Mouse (Mus musculus): ENCODE results near the gene Calm4. TPM values are rescaled to one million over a fixed set of nuclear protein-coding genes. Genes with fewer than 3 reads are reported as not detected.
"Not testable (repeated sequence)": the region's sequence is repeated elsewhere in the genome, so short reads cannot be mapped to it uniquely, and the experiment has no call there.

Calm4 gene
- polyA plus RNA-seq (2015; fragmentation: Nextera tagmentation; extraction: Ambion mirVana): 1.4 and 1.9 TPM in 2 replicates

GRCm38 (mm10) chr13:3837312-3837807 is at the start of gene Calm4:
Calm4 (plus strand) TSS chr13:3837757.
- not testable (repeated sequence) for DNase-seq (ENCODE audit: low spot score)

- DNase-seq (ENCODE audit: low spot score): no peak
Measured at GRCm38 (mm10) chr13:3788588-3788987, 49.0 kb upstream of the Calm4 start.

- DNase-seq (ENCODE audit: low spot score): no peak
Measured at GRCm38 (mm10) chr13:3789531-3789930, 48.0 kb upstream of the Calm4 start.

DNA sequence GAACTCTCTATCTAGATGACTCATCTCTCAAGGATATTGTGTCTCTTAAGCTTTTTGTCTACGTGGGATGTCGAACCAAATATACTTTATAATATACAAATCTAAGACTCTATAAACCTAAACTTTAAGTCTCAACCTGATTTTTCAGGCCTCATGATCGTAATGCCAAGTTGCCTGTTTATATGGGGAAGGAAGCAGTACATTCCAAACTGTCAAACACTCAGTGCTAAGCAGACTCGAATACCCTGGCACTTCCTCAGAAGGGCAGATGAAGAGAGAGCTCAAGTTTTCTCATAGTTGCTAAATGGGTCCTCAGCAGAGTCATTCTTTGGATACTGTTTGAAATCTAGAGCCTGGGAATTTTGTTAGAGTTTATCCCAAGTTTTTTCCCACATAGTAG is 40.9 kb upstream of the Calm4 start:
- no peak for DNase-seq (ENCODE audit: low spot score)

DNA sequence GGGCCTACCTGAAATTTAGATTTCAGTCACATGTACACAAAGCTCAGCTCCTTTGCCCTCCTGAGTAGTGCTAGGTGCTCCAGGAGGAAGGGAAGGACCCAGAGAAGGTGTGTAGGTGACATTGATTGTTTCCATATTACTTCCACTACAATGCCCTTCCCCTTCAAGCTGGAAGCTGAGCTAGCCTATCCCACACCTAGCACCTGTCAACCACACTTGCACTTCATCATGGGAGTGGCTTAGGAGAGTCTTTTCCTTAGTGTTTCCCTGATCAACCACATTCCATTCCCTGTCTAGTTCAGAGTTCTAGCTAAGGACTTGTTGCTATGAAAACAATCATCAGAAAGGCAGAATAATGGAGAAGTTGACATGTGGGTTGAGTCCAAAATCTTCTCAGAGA is 38.8 kb upstream of the Calm4 start:
- DNase-seq (ENCODE audit: low spot score): no peak

DNA sequence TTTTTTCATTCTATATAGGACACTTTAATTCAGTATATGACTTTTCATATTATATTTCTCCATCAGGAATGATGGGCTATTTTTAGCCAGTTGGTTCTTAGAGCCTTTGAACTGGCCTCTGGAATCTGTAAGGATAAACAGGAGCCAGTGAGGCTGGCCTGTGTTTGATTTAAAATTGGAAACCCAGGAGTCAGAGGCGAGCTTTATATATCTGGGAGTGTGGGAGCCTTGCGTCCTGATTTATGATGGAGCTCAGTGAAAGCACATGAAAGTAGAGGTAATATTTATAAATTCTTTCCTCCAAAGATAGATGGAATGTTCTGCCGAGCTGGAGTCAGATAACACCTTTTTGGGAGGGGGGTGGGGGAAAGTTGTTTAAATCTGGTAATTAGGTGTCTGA is 38.2 kb upstream of the Calm4 start:
- DNase-seq (ENCODE audit: low spot score): no peak

DNA sequence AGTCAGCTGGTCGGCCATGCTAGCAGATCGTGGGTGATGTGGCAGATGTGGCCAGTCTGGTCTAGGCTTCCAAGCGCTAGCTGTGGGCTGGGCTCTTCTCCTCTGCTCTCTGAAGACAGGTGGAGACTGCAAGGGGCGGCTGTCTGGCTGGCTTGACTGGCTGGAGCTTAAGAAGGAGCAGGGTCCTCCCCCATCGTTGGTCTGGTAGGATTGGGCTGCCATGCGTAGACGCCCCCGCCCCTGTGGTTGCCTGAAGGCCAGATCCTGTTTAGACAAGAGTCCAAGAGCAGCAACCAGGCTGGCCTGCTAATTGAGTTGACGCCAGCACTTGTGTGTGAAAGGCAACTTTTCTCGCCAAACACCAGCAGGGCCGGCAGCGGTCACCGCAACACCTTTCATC is 33.4 kb upstream of the Calm4 start, which contains the start of gene Calml3:
TSS of gene Calml3 (minus strand) at position 131 of the 400 bp plus-strand sequence.
- DNase-seq (ENCODE audit: low spot score): no peak

GRCm38 (mm10) chr13:3805132-3805531 is 32.4 kb upstream of the Calm4 start:
- no peak for DNase-seq (ENCODE audit: low spot score)

DNA sequence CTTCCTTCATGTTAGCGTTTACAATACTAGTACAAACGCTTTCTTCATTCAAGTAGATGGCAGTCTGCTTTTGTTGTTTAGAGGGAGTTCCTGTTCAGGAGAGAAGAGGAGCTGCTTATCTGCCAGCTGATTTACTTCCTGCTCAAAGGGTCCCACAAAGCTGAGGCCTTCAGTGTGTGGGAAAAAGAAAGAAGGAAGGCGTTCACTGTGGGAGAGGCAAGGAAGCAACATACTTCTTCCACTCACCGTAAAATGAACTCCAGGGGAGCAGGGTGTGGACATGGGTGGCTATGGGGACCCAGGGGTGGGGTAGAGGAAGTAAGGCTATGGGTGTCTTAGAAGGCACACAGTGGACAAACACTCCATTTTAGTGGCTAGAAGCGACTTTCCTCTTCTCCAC is 31.9 kb upstream of the Calm4 start:
- no peak for DNase-seq (ENCODE audit: low spot score)

GRCm38 (mm10) chr13:3807131-3807827 is 30.3 kb upstream of the Calm4 start:
- DNase-seq (ENCODE audit: low spot score): no peak

DNA sequence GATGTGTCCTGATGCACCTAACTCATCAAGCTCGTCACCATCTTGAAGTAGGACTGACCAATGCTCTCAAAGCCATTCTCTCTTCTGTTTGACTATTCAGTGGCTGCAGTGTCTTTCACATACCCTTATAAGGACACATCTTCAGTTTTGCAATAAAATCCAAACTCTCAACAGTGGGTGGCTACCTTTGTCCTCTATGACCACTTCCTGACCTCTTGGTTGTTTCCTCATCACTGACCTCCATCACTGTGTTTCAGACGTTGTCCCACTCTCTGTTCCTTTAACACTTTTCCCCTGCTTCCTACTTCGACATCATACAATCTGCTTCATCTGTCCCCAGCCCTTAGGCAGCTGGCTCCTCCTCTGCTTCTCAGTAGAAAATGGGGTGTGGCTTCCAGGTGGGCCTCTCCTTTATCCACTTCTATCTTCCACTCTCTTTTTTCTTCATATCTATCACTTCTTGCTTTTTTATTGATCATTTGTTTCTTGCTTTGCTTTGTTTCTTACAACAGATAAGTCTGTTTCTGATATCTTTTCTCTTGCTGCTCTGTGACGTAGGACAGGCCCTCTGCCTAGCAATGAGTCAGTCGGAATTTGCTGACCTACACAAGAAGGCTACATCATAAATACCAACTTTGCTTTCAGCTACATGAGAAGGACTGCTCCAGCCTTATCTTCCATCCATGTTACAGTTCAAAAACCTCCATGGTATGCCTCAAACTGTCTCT is 19.4 kb upstream of the Calm4 start:
- no peak for DNase-seq (ENCODE audit: low spot score)

DNA sequence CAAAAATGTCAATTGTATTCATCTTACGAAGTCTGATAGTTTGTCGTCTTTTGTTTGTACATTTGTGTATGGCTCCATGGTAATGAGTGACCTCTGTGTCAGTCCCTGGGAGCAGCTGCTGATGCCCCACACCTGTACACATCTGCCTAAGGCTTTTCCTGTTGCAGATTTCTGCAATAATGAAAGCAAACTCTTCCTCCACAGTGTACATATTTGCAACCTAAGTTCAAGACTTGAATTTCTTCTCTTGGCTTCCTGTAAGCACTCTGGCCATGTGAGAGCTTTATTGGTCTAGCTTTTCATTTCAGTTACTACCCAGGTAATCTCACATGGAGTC is 18.8 kb upstream of the Calm4 start:
- no peak for DNase-seq (ENCODE audit: low spot score)

- no peak for DNase-seq (ENCODE audit: low spot score)
Measured at GRCm38 (mm10) chr13:3822105-3822504, 15.5 kb upstream of the Calm4 start.

- no peak for DNase-seq (ENCODE audit: low spot score)
Measured at GRCm38 (mm10) chr13:3825726-3826125, 11.8 kb upstream of the Calm4 start.

- no peak for DNase-seq (ENCODE audit: low spot score)
Measured at GRCm38 (mm10) chr13:3831546-3831945, 6.0 kb upstream of the Calm4 start.

GRCm38 (mm10) chr13:3831994-3832393 is 5.6 kb upstream of the Calm4 start:
- no peak for DNase-seq (ENCODE audit: low spot score)

DNA sequence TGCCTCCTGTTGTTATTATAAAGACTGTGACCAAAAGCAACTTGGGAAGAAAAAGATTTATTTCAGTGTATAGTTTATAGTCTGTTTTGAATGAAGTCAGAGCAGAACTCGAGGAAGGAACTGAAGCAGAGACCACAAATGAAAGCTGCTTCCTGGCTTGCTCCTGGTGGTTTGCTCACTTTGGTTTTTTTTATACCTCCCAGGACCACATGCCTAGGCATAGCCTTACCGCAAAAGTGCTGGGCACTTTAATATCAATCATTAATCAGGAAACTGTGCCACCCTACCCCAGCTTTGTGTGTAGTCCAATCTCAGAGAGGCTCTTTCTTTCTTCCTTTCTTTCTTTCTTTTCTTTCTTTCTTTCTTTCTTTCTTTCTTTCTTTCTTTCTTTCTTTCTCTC is 5.1 kb upstream of the Calm4 start:
- DNase-seq (ENCODE audit: low spot score): no peak

- DNase-seq (ENCODE audit: low spot score): not testable (repeated sequence)
Measured at GRCm38 (mm10) chr13:3833644-3834043, 3.9 kb upstream of the Calm4 start.

- DNase-seq (ENCODE audit: low spot score): not testable (repeated sequence)
Measured at GRCm38 (mm10) chr13:3840662-3841061, 3.1 kb downstream of the Calm4 start.

DNA sequence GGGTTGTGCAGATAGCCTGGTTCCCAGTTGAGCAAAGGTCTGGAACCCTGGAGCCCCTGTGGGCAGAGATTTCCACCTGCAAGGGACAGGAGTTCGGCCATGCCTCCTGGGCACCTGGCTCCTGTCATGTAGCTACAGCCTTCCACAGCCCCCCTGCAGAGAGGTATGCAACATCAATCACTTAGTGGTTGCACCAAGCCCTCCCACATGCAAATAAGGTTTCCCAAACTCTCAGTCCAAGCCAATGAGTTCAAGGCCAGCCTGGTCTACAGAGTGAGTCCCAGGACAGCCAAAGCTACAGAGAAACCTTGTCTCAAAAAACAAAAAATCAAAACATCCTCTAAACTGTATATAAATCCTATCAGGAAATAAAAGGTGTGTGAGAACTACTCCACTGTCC is 12.8 kb downstream of the Calm4 start:
- no peak for DNase-seq (ENCODE audit: low spot score)

GRCm38 (mm10) chr13:3853648-3854333 is 16.2 kb downstream of the Calm4 start, which contains the start of gene Calm5:
Calm5 (plus strand) TSS chr13:3854173.
- DNase-seq (ENCODE audit: low spot score): not testable (repeated sequence)

GRCm38 (mm10) chr13:3854856-3855255 is 17.3 kb downstream of the Calm4 start:
- no peak for DNase-seq (ENCODE audit: low spot score)

Measured in thymus, postnatal 0 days (tissue).